Mouse (Mus musculus): ENCODE data around the gene Gamt.

DNA sequence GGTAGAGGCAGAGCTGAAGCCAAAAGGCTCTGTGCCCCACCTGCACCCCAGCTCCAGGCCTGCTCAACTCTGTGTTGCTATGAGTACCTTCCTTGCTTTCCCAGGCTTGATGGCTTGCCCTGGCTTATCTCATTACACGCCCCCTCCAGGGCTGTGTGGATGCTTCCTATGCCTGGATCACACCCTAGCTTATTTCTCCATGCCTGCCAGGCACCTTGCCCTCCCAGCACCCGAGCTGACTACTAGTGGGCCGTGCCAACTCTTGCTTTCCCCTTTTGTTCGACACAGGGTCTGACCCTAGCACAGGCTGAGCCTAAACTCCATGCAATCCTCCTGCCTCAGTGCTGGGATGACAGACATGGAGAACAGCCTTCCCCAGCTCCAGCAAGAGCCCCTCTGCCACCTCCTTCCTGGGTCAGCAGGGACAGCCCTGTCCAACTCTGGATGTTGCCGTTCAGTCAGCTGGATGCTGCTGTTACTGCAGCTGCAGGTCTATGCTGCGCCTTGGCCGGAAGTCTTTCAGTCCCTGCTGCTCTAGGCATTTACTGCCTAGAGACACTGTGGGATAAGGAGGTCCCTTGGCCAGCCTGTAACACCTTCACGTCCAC is 36.8 kb upstream of the Gamt start:
- TF ChIP-seq CTCF (IDR thresholded peaks at IDR 0.05; ENCODE audit: low read depth, low read length) (no peak), POLR2A (IDR thresholded peaks at IDR 0.05; ENCODE audit: borderline replicate concordance, low read depth, low read length) (no peak)

Data from bone marrow macrophage, adult 2 months (primary cell).